Comparison of ENCODE assay signal across 9 mouse cellular contexts in the genomic region with DNA sequence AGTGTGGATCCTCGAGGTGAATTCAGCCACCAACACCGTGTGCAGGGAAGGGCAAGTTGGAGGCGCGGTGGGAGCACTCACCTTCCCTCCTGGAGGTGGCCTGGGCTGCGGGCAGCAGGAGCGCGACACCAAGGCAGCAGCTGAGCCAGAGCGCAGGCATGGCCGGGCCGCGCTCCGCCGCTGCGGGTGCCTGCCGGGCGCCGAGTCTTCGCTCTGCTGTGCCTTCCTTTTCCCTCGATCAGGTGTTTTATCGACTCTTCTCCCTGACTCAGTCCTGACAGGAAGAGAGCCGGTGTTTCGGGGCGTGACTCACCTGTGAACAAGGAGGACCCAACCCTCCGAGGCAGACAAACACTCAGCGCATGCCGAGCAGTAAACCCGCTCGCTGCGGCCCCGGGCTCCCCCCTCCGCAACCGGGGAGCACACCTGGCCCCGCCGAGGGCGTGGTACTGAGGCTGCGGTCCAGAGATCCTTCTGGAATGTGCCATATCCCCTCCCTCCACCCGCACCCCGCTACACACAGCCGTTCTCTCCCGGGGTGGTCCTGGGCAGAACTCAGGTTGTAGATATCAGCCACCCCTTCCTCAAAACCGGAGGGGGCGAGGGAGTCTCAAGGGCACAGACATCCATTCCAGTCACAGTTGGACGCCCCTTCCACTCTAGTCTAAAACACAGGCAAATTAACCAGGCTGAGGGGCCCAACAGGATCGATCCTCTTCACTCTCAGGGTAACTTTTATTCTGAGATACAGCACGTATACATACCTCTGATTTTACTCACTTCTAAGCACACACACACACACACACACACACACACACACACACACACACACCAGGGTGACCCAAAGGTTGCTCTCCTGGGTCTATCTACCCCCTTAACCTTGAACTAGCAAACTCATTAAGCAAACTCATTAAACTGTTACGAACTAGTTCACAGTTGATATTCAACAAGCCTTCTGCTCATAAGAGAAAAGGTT. TPM values are rescaled to one million over a fixed set of nuclear protein-coding genes. Genes with fewer than 3 reads are reported as not detected.
DNase-seq lines count a peak whose midpoint lies in the region; ATAC-seq and TF ChIP-seq lines count a peak whose summit lies in the region.
"Had no signal": no experiment of that assay in that cellular context is flagged by ENCODE, and none has a peak within 500 bp of the region (broad histone marks: within the 10 kb centered on the region; RNA-seq: fewer than 3 reads in every experiment).

A gene (minus strand): TSS at position 620 of the 976 bp plus-strand sequence.

- no peak for TF ChIP-seq POLR2A in cortical plate, adult 2 months (IDR thresholded peaks at IDR 0.05; ENCODE audit: extremely low read depth, insufficient read depth, low read length)

- peak; percentile 58 for DNase-seq in hindbrain, embryonic 11.5 days (ENCODE audit: low spot score)
- DNase-seq in limb, embryonic 11.5 days (ENCODE audit: low spot score), result peak; percentile 57
- peak; percentile 68 for DNase-seq in midbrain, embryonic 14.5 days
- DNase-seq in urinary bladder, postnatal 25 days (ENCODE audit: low spot score), result peak; percentile 47
- no peak for DNase-seq in gastrocnemius, postnatal 36 days

- no peaks in the 10 kb centered on the region for H3K36me3 ChIP-seq in megakaryocyte, embryonic 14.5 days (replicated peaks; ENCODE audit: low read length)
- H3K36me3 ChIP-seq in hindbrain, embryonic 11.5 days (ENCODE audit: control insufficient read depth, insufficient read depth, low read length), result no peaks in the 10 kb centered on the region
- H3K36me3 ChIP-seq in limb, embryonic 11.5 days (ENCODE audit: control insufficient read depth, insufficient read depth, low read length), result no peaks in the 10 kb centered on the region
- no peaks in the 10 kb centered on the region for H3K36me3 ChIP-seq in midbrain, embryonic 14.5 days (ENCODE audit: control insufficient read depth, insufficient read depth, low read length)

- no peak for ATAC-seq in megakaryocyte, adult 5-6 weeks (ENCODE audit: poor library complexity, severe bottlenecking)
- peak; percentile 56; the same call in 1 of the 2 replicates for ATAC-seq in hindbrain, embryonic 11.5 days (ENCODE audit: low FRiP score)
- ATAC-seq in limb, embryonic 11.5 days (ENCODE audit: insufficient number of reproducible peaks, low FRiP score, low TSS enrichment, low read depth), result peak; percentile 62; the same call in 1 of the 2 replicates
- peak; percentile 27; the same call in 1 of the 2 replicates for ATAC-seq in midbrain, embryonic 14.5 days (ENCODE audit: low FRiP score, low TSS enrichment)

- H3K4me2 ChIP-seq in hindbrain, embryonic 11.5 days (replicated peaks; ENCODE audit: low read depth, low read length), result peak within 1 kb of the TSS; percentile 58
- H3K4me2 ChIP-seq in limb, embryonic 11.5 days (ENCODE audit: low read depth, severe bottlenecking), result peak within 1 kb of the TSS; percentile 89
- peak within 1 kb of the TSS; percentile 88 for H3K4me2 ChIP-seq in midbrain, embryonic 14.5 days (ENCODE audit: low read length)

- H3K4me1 ChIP-seq in megakaryocyte, embryonic 14.5 days, result peaks cover 9% of the 10 kb centered on the region
- H3K4me1 ChIP-seq in cortical plate, adult 2 months (ENCODE audit: control insufficient read depth, insufficient read depth, low read length), result no peaks in the 10 kb centered on the region
- no peaks in the 10 kb centered on the region; the same call in 1 of the 2 replicates for H3K4me1 ChIP-seq in hindbrain, embryonic 11.5 days (replicated peaks; ENCODE audit: control insufficient read depth, insufficient read depth, low read length)
- H3K4me1 ChIP-seq in limb, embryonic 11.5 days (ENCODE audit: control insufficient read depth, insufficient read depth, low read length), result peaks cover 10% of the 10 kb centered on the region; the same call in 1 of the 2 replicates
- H3K4me1 ChIP-seq in midbrain, embryonic 14.5 days (ENCODE audit: control insufficient read depth, insufficient read depth, low read length), result peaks cover 8% of the 10 kb centered on the region; the same call in 1 of the 2 replicates

- TF ChIP-seq CTCF in cortical plate, adult 2 months (IDR thresholded peaks at IDR 0.05; ENCODE audit: extremely low read depth, insufficient read depth, low read length), result no peak

- intact Hi-C loops in gastrocnemius, postnatal 36 days (cut with DNase I), result no loop called here

- no peak within 1 kb of the TSS for H3K27ac ChIP-seq in cortical plate, adult 2 months (ENCODE audit: insufficient read depth, low read length)
- H3K27ac ChIP-seq in hindbrain, embryonic 11.5 days (ENCODE audit: low read depth, low read length), result no peak within 1 kb of the TSS
- no peak within 1 kb of the TSS for H3K27ac ChIP-seq in limb, embryonic 11.5 days (replicated peaks; ENCODE audit: low read depth, low read length)
- no peak within 1 kb of the TSS for H3K27ac ChIP-seq in midbrain, embryonic 14.5 days (replicated peaks; ENCODE audit: low read depth, low read length)
- H3K27ac ChIP-seq: macrophage had no signal

- peaks cover 15% of the 10 kb centered on the region for H3K9me3 ChIP-seq in megakaryocyte, embryonic 14.5 days
- H3K9me3 ChIP-seq in hindbrain, embryonic 11.5 days (ENCODE audit: control insufficient read depth, low read length), result no peaks in the 10 kb centered on the region
- no peaks in the 10 kb centered on the region for H3K9me3 ChIP-seq in limb, embryonic 11.5 days (ENCODE audit: control insufficient read depth, low read length)
- no peaks in the 10 kb centered on the region for H3K9me3 ChIP-seq in midbrain, embryonic 14.5 days (ENCODE audit: control insufficient read depth, low read length)

- peak within 1 kb of the TSS; percentile 28; the same call in 1 of the 2 replicates for H3K9ac ChIP-seq in hindbrain, embryonic 11.5 days (ENCODE audit: low read depth, low read length)
- H3K9ac ChIP-seq in limb, embryonic 11.5 days (ENCODE audit: low read length), result peak within 1 kb of the TSS; percentile 40
- H3K9ac ChIP-seq in midbrain, embryonic 14.5 days (replicated peaks; ENCODE audit: low read length), result peak within 1 kb of the TSS; percentile 56

- peaks cover 60% of the 10 kb centered on the region for H3K27me3 ChIP-seq in megakaryocyte, embryonic 14.5 days (replicated peaks)
- H3K27me3 ChIP-seq in hindbrain, embryonic 11.5 days (ENCODE audit: control insufficient read depth, insufficient read depth, low read length), result peaks cover 25% of the 10 kb centered on the region
- H3K27me3 ChIP-seq in limb, embryonic 11.5 days (ENCODE audit: control insufficient read depth, insufficient read depth, low read length), result peaks cover 25% of the 10 kb centered on the region
- H3K27me3 ChIP-seq in midbrain, embryonic 14.5 days (ENCODE audit: control insufficient read depth, insufficient read depth, low read length), result peaks cover 25% of the 10 kb centered on the region

- H3K4me3 ChIP-seq in megakaryocyte, embryonic 14.5 days (replicated peaks), result peak within 1 kb of the TSS; percentile 83
- H3K4me3 ChIP-seq in cortical plate, adult 2 months (ENCODE audit: insufficient read depth, low read length), result peak within 1 kb of the TSS; percentile 66
- peak within 1 kb of the TSS; percentile 36 for H3K4me3 ChIP-seq in hindbrain, embryonic 11.5 days (ENCODE audit: low read depth, low read length)
- H3K4me3 ChIP-seq in limb, embryonic 11.5 days (ENCODE audit: low read depth, low read length), result peak within 1 kb of the TSS; percentile 42
- peak within 1 kb of the TSS; percentile 47 for H3K4me3 ChIP-seq in midbrain, embryonic 14.5 days (replicated peaks; ENCODE audit: low read depth, low read length)

- WGBS in hindbrain, embryonic 11.5 days, result 3% methylated on average over 34 of the region's 46 CpGs
- WGBS in limb, embryonic 11.5 days, result 2% methylated on average over 46 of the region's 46 CpGs
- WGBS in midbrain, embryonic 14.5 days, result 3% methylated on average over 46 of the region's 46 CpGs

RNA-seq across cellular contexts. Expression of the gene that starts here (rescaled TPM):
- polyA plus RNA-seq in megakaryocyte, embryonic 14.5 days (2012; ENCODE audit: insufficient read depth, low replicate concordance), result 0.87 TPM in 1 of 2 replicates, not detected in the other
- total RNA-seq in megakaryocyte, adult 5-6 weeks (2015), result not detected in 2 replicates
- total RNA-seq in megakaryocyte, adult 5-6 weeks (2017), result not detected in 2 replicates
- polyA plus RNA-seq in cortical plate, adult 2 months (2012; rRNA removed), result 8.1 and 11.0 TPM in 2 replicates
- polyA plus RNA-seq in hindbrain, embryonic 11.5 days (2014; fragmentation: Nextera tagmentation; extraction: Ambion mirVana), result 0.77 and 1.0 TPM in 2 replicates
- 3.4 and 3.9 TPM in 2 replicates for polyA plus RNA-seq in limb, embryonic 11.5 days (2014; fragmentation: Nextera tagmentation; extraction: Ambion mirVana)
- polyA plus RNA-seq in midbrain, embryonic 14.5 days (2014; fragmentation: Nextera tagmentation; extraction: Ambion mirVana), result 1.3 and 2.3 TPM in 2 replicates
- total RNA-seq in gastrocnemius, postnatal 36 days (2021), result 1 to 10 TPM; 3.7 to 3.9 TPM
- polyA plus RNA-seq: macrophage had no signal

Comparison
In these comparisons a context has a peak if more than half of its experiments do, and no peak if none do; other contexts are left out.
1. RNA of the gene that starts here (total RNA-seq): 3.7 to 3.9 TPM in gastrocnemius, postnatal 36 days; not detected in megakaryocyte, adult 5-6 weeks; every median in the first group is over 4 times any median in the second.
2. DNase-seq: peak in hindbrain, embryonic 11.5 days (single experiment), limb, embryonic 11.5 days (single experiment), midbrain, embryonic 14.5 days (single experiment) and urinary bladder, postnatal 25 days (single experiment); none in gastrocnemius, postnatal 36 days (0 of 2).
3. Peak in every context shown above with its lines, with median percentiles within 50 percentile points of each other: H3K4me3 ChIP-seq, H3K4me2 ChIP-seq and H3K9ac ChIP-seq.